Mouse (Mus musculus) large intestine, adult 2 months (tissue): ENCODE measurements around the gene Pald1. TPM values are rescaled to one million over a fixed set of nuclear protein-coding genes. Genes with fewer than 3 reads are reported as not detected.

ENCODE experiments used
- DNase-seq: peaks from one replicate; pipeline ENCODE4 v3.0.0-alpha.2; 2012; ENCODE audit warnings: low read depth, low spot score
- WGBS: fragments of 180-500 bp; shearing (Covaris S2); methylation state at CpG from one replicate; pipeline ENCODE4 v1.1.7; 2018; 5-methylcytosine and 5-hydroxymethylcytosine counted together
- polyA plus RNA-seq: library from polyadenylated mRNA; depleted of rRNA; stranded (reverse); fragments of >200 nt; gene quantifications from 2 replicates; pipeline ENCODE4 v1.2.3, GENCODE M21; 2012

Gene Pald1
- polyA plus RNA-seq, 1 experiment = 3.3 TPM

GRCm38 (mm10) chr10:61374771-61375481 is 8.4 kb downstream of the Pald1 start:
- DNase-seq = no peak
- WGBS = 68% methylated on average over 6 of the region's 6 CpGs

- no peak for DNase-seq
- WGBS = 57% methylated on average over 4 of the region's 4 CpGs
Measured at GRCm38 (mm10) chr10:61374076-61374475, 9.3 kb downstream of the Pald1 start.

- DNase-seq = no peak
- 63% methylated on average over 4 of the region's 4 CpGs for WGBS
Measured at GRCm38 (mm10) chr10:61372585-61372923, 10.8 kb downstream of the Pald1 start.

GRCm38 (mm10) chr10:61371884-61372584 is 11.3 kb downstream of the Pald1 start:
- DNase-seq = no peak
- 87% methylated on average over 9 of the region's 9 CpGs for WGBS

GRCm38 (mm10) chr10:61370273-61370979 is 12.9 kb downstream of the Pald1 start:
- no peak for DNase-seq
- 41% methylated on average over 18 of the region's 18 CpGs for WGBS

- DNase-seq = no peak
- whole genome bisulfite sequencing = 62% methylated on average over 5 of the region's 5 CpGs
Measured at GRCm38 (mm10) chr10:61369755-61370154, 13.6 kb downstream of the Pald1 start.

GRCm38 (mm10) chr10:61365902-61366301 is 17.4 kb downstream of the Pald1 start:
- no peak for DNase-seq
- WGBS = 36% methylated on average over 1 of the region's 1 CpGs

- 94% methylated on average over 6 of the region's 6 CpGs for WGBS
- no peak for DNase-seq
Measured at GRCm38 (mm10) chr10:61364431-61364830, 18.9 kb downstream of the Pald1 start.

- DNase-seq = no peak
- 69% methylated on average over 8 of the region's 8 CpGs for WGBS
Measured at GRCm38 (mm10) chr10:61362992-61363391, 20.3 kb downstream of the Pald1 start.

GRCm38 (mm10) chr10:61362483-61362882 is 20.8 kb downstream of the Pald1 start:
- WGBS = 64% methylated on average over 9 of the region's 9 CpGs
- no peak for DNase-seq

GRCm38 (mm10) chr10:61360667-61361066 is 22.7 kb downstream of the Pald1 start:
- no peak for DNase-seq
- 90% methylated on average over 8 of the region's 8 CpGs for WGBS

GRCm38 (mm10) chr10:61359411-61359810 is 23.9 kb downstream of the Pald1 start:
- 86% methylated on average over 8 of the region's 8 CpGs for WGBS
- no peak for DNase-seq

GRCm38 (mm10) chr10:61357658-61358057 is 25.7 kb downstream of the Pald1 start:
- DNase-seq = no peak
- 50% methylated on average over 8 of the region's 8 CpGs for WGBS

GRCm38 (mm10) chr10:61356568-61356967 is 26.8 kb downstream of the Pald1 start:
- WGBS = 83% methylated on average over 8 of the region's 8 CpGs
- no peak for DNase-seq

- 95% methylated on average over 5 of the region's 5 CpGs for WGBS
Measured at GRCm38 (mm10) chr10:61356095-61356494, 27.2 kb downstream of the Pald1 start.

GRCm38 (mm10) chr10:61355611-61356010 is 27.7 kb downstream of the Pald1 start:
- WGBS = 96% methylated on average over 13 of the region's 13 CpGs
- no peak for DNase-seq

More at GRCm38 (mm10) chr10:61356095-61356494, 27.2 kb downstream of the Pald1 start:
- no peak for DNase-seq

- 54% methylated on average over 4 of the region's 4 CpGs for WGBS
- no peak for DNase-seq
Measured at GRCm38 (mm10) chr10:61351216-61351615, 32.1 kb downstream of the Pald1 start.

GRCm38 (mm10) chr10:61346374-61346773 is 37.0 kb downstream of the Pald1 start:
- WGBS = 15% methylated on average over 10 of the region's 10 CpGs
- DNase-seq = no peak

GRCm38 (mm10) chr10:61345179-61345578 is 38.2 kb downstream of the Pald1 start:
- 83% methylated on average over 8 of the region's 8 CpGs for WGBS
- DNase-seq = no peak

GRCm38 (mm10) chr10:61343950-61344349 is 39.4 kb downstream of the Pald1 start:
- DNase-seq = peak; percentile 10
- 60% methylated on average over 8 of the region's 8 CpGs for WGBS

- 94% methylated on average over 13 of the region's 13 CpGs for WGBS
Measured at GRCm38 (mm10) chr10:61342750-61343149, 40.6 kb downstream of the Pald1 start.

More at GRCm38 (mm10) chr10:61342750-61343149, 40.6 kb downstream of the Pald1 start:
- no peak for DNase-seq
